Mouse (Mus musculus): ENCODE results near the gene Ccnj.

Gene Ccnj

GRCm38 (mm10) chr19:40830703-40831415, at the start of gene Ccnj:
Gene Ccnj, plus strand, starts transcription at chr19:40831279.
- peak; percentile 92 to 94 for DNase-seq (ENCODE audit: low spot score in 2 of 2)

DNA sequence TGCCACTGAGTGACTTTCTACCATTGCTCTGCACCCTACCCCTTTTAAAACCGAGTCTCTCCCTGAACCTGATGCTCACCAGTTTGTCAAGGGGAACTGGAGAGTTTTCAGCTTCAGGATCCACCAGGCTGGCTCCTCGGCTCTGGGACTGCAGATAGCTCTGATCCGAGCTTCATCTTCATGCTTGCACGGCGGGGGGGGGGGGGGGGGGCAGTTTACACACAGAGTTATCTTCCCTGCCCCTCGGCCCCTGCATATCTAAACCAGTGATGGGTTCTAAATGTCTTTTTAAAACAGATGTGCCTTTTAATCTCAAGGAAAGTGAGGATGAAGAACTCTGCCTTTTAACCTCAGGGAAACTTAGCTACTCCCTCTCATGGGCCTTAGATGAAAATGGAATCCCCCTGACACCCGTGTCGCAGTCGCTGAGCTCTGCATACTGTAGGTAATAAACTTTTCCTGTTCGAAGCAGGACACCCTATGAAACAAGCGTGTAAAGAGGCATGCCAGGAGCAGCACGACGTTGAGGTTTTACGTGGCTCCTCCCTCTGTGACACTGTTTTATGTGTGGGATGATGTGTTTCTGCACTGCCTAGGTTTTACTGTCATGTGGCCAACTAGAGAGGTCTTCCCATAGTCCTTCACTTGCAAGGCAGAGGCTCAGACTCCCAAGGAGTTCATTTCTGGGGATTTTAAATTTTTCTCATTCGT, 42.9 kb upstream of the Ccnj start:
- DNase-seq (ENCODE audit: low spot score in 2 of 2), result no peak

GRCm38 (mm10) chr19:40788715-40789084, 42.4 kb upstream of the Ccnj start:
- no peak for DNase-seq (ENCODE audit: low spot score in 2 of 2)

- DNase-seq (ENCODE audit: low spot score in 2 of 2), result no peak
Measured at GRCm38 (mm10) chr19:40805176-40805737, 25.8 kb upstream of the Ccnj start.

DNA sequence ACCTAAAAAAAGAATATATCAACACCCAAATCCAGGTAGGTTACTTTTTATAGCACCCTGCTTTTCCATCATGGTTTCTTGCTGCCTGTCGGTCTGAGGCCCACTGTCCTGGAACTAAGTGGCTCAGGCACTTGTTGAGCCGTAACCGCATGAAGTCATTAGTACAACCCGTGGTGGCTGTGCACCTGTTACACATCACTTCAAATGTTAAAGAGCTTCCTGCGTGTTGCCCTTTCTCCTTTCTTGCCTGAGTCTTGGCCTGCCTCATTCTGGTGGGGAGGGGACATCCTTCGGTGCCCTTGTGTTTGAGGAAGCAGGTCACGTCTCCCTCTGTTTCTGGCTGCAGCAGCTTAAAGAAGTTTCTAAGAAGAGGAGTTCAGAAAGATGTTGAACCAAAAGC, 21.2 kb upstream of the Ccnj start:
- DNase-seq (ENCODE audit: low spot score in 2 of 2), result no peak

GRCm38 (mm10) chr19:40811840-40812239, 19.2 kb upstream of the Ccnj start:
- DNase-seq (ENCODE audit: low spot score in 2 of 2), result no peak

- no peak for DNase-seq (ENCODE audit: low spot score in 2 of 2)
Measured at GRCm38 (mm10) chr19:40812778-40813177, 18.3 kb upstream of the Ccnj start.

DNA sequence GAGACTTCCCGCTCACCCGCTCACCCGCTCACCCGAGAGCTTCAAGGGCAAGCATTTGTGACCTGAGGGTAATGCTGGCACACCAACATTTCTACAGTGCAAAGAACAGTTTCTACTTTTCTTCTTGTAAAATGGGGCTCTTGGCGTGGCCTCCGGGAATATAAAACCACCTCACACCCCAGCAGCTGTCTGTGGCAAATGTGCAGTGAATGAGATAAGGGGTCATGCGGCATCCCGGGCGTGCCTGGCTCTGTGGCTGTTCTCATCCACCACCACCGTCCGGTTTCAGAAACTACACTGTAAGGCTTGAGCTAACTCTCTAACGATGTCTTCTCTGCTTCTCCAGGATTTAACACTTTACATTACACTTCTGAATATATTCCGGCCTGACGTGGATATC, 17.7 kb upstream of the Ccnj start:
- DNase-seq (ENCODE audit: low spot score in 2 of 2), result no peak

GRCm38 (mm10) chr19:40815645-40816183, 15.4 kb upstream of the Ccnj start:
- no peak for DNase-seq (ENCODE audit: low spot score in 2 of 2)

DNA sequence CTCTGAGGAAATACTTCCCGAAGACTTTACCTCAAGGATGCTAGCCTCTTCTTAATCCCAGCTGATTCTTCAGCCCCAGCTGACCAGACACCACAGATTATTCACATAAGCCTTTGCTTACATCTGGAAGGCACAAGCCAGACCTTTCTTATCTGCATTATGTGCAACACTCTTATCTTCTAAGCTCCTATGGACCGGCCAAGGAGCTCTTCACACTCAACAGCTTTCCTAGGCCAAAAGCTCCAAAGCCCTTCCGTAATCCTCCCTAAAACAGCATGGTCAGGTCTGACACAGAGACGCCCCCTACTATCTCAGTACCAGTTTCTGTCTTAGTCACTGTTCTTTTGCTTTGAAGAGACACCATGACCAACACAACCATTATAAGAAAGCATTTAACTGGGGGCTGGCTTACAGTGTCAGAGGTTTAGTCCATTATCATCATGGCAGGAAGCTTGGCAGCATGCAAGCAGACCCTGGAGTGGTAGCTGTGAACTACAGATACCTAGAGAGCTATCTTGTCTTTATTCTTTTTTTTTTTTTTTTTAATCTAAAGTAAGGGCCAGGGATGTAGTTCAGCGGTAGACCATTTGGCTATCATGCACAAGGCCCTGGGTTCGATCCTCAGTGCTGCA, 13.1 kb upstream of the Ccnj start:
- DNase-seq (ENCODE audit: low spot score in 2 of 2), result no peak

DNA sequence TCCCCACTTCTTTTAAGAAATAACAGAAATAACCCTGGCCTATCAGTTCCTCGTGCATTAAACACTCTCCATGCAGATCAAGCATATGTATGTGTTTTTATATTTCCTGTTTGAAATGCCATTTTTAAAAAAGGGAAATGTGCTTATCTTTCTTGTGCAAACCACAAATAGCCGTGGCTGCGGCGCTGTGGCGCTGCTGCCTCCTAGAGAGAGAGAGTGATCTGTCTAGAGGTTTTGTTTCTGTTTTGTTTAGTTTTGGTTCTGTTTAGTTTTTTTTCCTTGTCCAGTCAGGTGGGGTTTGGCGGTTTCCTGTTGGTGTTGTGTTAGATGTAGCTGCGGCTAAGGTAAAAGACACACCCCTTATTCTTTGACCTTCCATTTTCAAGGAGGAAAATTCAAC, 12.3 kb upstream of the Ccnj start:
- DNase-seq (ENCODE audit: low spot score in 2 of 2), result peak; percentile 7 to 12

DNA sequence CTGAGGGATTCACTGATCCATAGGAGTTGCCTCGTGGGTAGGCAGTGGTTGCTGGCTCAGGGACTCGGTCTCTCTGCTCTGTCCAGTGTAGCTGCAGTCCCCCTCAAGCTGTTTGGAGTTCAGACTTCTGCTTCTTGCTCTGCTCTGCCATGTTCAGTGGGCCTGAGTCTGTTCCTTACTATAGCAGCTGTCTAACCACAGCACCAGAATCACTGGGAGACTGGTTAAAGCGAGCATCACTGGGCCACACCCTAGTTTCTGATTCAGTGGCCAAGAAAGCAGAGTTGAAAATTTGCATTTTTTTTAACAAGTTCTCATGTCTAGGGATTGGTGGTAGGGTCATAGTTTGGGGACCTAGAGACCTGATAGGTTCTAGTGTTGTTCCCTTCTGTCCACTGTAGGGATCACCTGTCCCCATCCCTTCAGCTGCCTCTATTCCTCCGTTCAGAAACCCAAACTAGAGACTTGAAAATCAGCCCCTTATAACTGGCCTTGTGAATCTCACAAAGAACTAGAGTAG, 9.7 kb upstream of the Ccnj start:
- no peak for DNase-seq (ENCODE audit: low spot score in 2 of 2)

DNA sequence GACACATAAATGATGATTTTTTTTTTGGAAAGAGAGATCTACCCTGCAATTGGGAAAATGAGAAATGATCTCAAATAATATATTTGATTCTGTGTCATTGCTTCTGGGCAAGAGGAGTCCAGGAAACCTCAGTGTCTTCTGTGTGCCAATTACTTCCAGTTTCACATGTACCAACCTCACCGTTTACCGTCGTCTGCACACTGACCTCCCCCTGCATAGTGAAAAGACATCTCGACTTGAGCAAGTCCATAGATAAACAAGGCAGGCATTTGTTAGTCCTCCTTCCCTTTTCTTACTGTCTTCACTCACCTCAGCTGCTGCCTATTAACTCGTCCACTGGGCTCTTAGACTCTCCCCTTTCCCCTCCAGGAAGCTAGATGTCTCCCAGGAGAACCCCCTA, 5.4 kb upstream of the Ccnj start:
- DNase-seq (ENCODE audit: low spot score in 2 of 2), result no peak

- no peak for DNase-seq (ENCODE audit: low spot score in 2 of 2)
Measured at GRCm38 (mm10) chr19:40826735-40827134, 4.3 kb upstream of the Ccnj start.

GRCm38 (mm10) chr19:40830198-40830597, 881 bp upstream of the Ccnj start:
- no peak for DNase-seq (ENCODE audit: low spot score in 2 of 2)

- DNase-seq (ENCODE audit: low spot score in 2 of 2), result peak; percentile 16 to 21
Measured at GRCm38 (mm10) chr19:40831416-40832201, 530 bp downstream of the Ccnj start.

DNA sequence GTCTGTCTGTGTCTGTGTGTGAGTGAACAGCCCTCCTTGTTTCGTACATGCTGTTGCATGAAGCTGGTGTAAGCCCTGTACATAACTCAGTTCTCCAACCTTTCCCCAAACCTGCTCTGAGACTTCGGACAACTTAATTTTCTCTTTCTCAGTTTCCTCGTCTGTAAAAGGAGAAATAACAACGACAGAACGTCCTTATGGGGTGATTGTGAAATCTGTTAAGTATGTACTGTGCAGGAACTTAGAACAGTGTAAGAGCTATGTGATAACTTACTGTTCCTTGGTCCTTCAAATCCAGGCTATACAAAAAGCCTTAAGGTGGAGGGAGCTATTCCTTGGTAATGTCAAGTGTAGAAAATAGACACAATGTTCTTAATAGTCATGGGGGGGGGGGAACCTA, 1.3 kb downstream of the Ccnj start:
- no peak for DNase-seq (ENCODE audit: low spot score in 2 of 2)

DNA sequence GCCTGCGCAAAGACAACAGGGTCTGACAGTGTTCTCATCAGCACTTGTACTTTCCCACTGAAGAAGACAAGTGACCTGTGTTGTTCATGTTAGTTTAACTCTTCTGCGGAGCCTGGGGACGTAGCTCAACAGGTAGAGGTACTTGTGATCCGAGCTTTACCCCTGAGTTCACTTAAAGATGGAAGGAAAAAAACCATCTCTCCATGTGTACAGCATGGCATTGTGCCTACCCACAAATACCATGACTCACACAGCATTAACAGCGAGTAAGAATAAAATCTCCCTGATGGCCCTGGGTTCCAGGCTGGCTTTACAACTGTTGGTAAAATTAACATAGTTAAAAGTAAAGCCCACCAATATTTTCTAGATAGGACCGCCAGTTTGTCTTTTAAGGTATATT, 3.4 kb downstream of the Ccnj start:
- no peak for DNase-seq (ENCODE audit: low spot score in 2 of 2)

DNA sequence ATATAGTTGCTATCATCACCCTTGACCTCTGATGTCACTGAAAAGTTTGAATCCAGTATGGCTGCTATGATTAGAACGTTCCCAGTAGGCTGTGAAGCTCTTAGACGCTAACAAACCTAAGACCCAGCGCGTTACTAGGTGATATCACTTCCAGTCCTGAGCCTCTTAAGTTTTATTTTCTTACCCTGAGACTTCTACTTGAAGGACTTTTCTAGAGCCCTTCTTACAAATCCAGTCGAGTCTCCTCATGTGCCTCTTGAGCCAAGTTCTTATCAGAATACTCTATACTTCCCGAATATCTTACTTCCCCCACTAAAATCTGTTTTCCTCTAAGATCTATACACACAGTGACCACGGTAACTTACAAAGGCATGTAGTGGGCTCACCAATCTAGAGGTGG, 7.1 kb downstream of the Ccnj start:
- DNase-seq (ENCODE audit: low spot score in 2 of 2), result no peak

- DNase-seq (ENCODE audit: low spot score in 2 of 2), result no peak
Measured at GRCm38 (mm10) chr19:40840303-40840702, 9.2 kb downstream of the Ccnj start.

GRCm38 (mm10) chr19:40841083-40841482, 10.0 kb downstream of the Ccnj start:
- DNase-seq (ENCODE audit: low spot score in 2 of 2), result no peak

Data from right cerebral cortex, adult 2 months (tissue).